Mouse (Mus musculus) heart, embryonic 11.5 days (tissue): Measurements from ENCODE around the gene Ccnjl. TPM values are rescaled to one million over a fixed set of nuclear protein-coding genes. Genes with fewer than 3 reads are reported as not detected.

Source experiments
- ATAC-seq: fragments of 200-750 bp; cut with Nextera tagmentation; replicated peaks from 2 replicates; pipeline ENCODE4 v1.8.0; 2017; ENCODE audit warnings: moderate library complexity; ENCODE audit not compliant: insufficient number of reproducible peaks, low FRiP score, low TSS enrichment
- H3K27ac ChIP-seq: fragments of 300-500 bp; sonication (generic); 2 replicates; pipeline ENCODE4 v1.5.1; 2014; ENCODE audit warnings: mild to moderate bottlenecking, low read depth, low read length
- H3K27me3 ChIP-seq: fragments of 300-500 bp; sonication (generic); 2 replicates; pipeline ENCODE4 v1.6.1; 2014; ENCODE audit warnings: mild to moderate bottlenecking, low read length, mixed read lengths; ENCODE audit not compliant: control insufficient read depth, insufficient read depth
- H3K36me3 ChIP-seq: fragments of 300-500 bp; sonication (generic); 2 replicates; pipeline ENCODE4 v1.6.1; 2014; ENCODE audit warnings: mild to moderate bottlenecking, low read length, moderate library complexity, mixed read lengths; ENCODE audit not compliant: control insufficient read depth, insufficient read depth
- H3K4me1 ChIP-seq: fragments of 300-500 bp; sonication (generic); 2 replicates; pipeline ENCODE4 v1.6.1; 2014; ENCODE audit warnings: low read length; ENCODE audit not compliant: control insufficient read depth, insufficient read depth
- H3K4me2 ChIP-seq: fragments of 300-500 bp; sonication (generic); 2 replicates; pipeline ENCODE4 v1.6.1; 2014; ENCODE audit warnings: mild to moderate bottlenecking, moderate library complexity
- H3K4me3 ChIP-seq: fragments of 300-500 bp; sonication (generic); 2 replicates; pipeline ENCODE4 v1.5.1; 2014; ENCODE audit warnings: low read depth, low read length
- H3K9ac ChIP-seq: fragments of 300-500 bp; sonication (generic); 2 replicates; pipeline ENCODE4 v1.6.1; 2014; ENCODE audit warnings: mild to moderate bottlenecking, low read depth, low read length, moderate library complexity
- H3K9me3 ChIP-seq: fragments of 300-500 bp; sonication (generic); replicated peaks from 2 replicates; pipeline ENCODE4 v1.6.1; 2016; ENCODE audit warnings: low read length; ENCODE audit not compliant: control insufficient read depth
- WGBS: fragments of 180-500 bp; shearing (Covaris S2); extraction: QIAGEN DNeasy Blood & Tissue Kit; methylation state at CpG from one replicate; pipeline ENCODE4 v1.1.7; 2014; ENCODE audit not compliant: insufficient replicate concordance; 5-methylcytosine and 5-hydroxymethylcytosine counted together
- polyA plus RNA-seq: library from polyadenylated mRNA; unstranded; fragments of >200 nt; fragmentation: Nextera tagmentation; extraction: Ambion mirVana; gene quantifications from 2 replicates; pipeline ENCODE4 v1.2.1, GENCODE M21; 2014

Gene Ccnjl
- polyA plus RNA-seq, 1 experiment from 2014 or later = 25.1 TPM

DNA sequence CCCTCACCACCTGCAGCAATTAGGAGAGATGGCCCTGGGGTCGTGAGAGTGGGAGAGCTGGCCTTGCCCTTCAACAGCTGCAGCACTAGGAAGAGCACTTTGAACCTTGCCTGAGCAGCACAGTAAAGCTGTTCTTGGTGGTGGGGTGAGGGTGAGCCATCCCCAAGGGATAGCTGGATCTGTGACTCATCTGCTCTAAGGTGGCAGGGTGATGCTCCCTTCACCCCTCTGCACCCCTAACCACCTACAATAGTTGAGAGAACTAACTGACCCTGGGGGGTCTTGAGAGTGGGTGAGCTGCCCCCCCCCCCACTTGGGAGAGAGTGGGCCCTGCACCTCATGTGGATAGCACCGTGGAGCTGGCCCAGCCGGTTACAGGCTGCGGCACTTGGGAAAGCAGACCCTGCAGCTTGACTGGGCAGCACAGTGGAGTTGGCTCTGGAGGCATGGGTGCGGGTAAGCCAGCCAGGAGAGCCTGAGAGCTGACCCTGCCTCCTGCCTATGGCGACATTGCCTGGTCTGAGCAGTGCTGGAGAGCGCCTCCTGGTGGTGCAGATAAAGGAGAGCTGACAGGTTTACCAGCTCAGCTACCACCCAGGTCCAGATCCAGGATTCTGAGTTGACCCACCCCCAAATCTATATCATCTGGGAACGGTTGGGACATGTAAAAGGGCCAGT is 12.1 kb upstream of the Ccnjl start:
- no peak overlapping the region for H3K4me3 ChIP-seq
- H3K27me3 ChIP-seq = no peaks in the 10 kb centered on the region
- 31% methylated on average over 8 of the region's 8 CpGs for WGBS
- no peak overlapping the region for H3K27ac ChIP-seq
- H3K4me1 ChIP-seq = no peaks in the 10 kb centered on the region
- H3K9me3 ChIP-seq = no peaks in the 10 kb centered on the region
- no peak; the same call in 1 of the 2 replicates for ATAC-seq
- H3K4me2 ChIP-seq = no peak overlapping the region
- no peak overlapping the region for H3K9ac ChIP-seq
- H3K36me3 ChIP-seq = no peaks in the 10 kb centered on the region

DNA sequence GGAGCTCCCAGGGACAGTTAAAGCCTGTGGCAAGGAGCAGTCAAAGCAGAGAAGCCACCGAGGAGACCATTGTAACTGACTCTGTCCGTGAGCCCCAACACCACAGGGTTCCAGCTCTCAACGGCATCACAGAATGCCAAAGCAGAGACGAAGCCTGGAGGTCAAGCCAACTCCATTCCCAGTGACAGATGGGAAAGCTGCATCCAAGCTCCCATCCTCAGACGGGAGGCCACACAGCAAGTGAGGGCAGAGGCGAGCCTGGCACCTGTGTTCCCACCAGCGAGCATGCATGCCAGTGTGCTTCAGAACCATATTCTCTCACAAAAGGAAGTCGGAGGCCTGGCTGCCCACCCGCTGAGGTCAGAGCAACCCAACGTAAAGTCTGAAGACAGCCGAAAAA is 10.9 kb upstream of the Ccnjl start:
- WGBS = 81% methylated on average over 11 of the region's 11 CpGs
- no peak for ATAC-seq
- Histone ChIP-seq H3K27me3 (no peaks in the 10 kb centered on the region), H3K9ac (no peak overlapping the region), H3K36me3 (no peaks in the 10 kb centered on the region), H3K9me3 (no peaks in the 10 kb centered on the region), H3K4me1 (no peaks in the 10 kb centered on the region), H3K4me3 (no peak overlapping the region), H3K27ac (no peak overlapping the region), H3K4me2 (no peak overlapping the region)

DNA sequence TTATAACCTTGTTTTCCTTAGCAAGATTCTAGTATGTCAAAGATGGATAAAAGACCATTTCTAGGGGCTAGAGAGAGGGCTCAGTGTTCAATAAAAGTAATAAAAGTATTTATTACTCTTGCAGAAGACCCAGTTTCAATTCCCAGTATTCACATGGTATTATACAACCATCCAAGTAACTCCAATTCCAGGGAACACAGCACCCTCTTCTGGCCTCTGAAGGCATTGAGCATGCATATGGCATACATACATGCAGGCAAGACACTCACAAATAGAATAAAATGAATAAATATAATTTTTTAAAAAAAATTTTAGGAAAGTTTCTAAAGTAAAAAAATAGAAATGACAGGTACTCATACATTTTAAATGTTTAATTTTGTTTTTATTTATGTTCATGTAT is 10.5 kb upstream of the Ccnjl start:
- Histone ChIP-seq H3K4me2 (no peak overlapping the region), H3K9ac (no peak overlapping the region)

DNA sequence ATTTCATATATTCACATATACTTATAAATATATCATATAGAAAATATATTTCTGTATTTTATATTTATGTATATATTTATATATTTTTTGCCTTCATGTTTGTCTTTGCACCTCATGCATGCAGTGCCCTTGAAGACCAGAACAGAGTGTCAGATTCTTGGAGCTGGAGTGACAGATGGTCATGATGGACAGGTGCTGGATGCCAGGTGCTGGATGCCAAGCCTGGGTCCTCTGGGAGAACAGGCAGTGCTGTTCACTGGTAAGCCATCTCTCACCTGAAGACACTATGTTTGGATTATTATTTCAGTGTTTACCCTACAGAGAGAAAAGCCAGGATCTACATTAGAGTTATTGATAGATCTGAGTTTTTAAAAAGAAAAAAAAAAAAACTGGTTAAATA is 9.8 kb upstream of the Ccnjl start:
- Histone ChIP-seq H3K27me3 (no peaks in the 10 kb centered on the region), H3K4me2 (no peak overlapping the region), H3K4me3 (no peak overlapping the region), H3K36me3 (no peaks in the 10 kb centered on the region), H3K27ac (no peak overlapping the region), H3K4me1 (no peaks in the 10 kb centered on the region), H3K9me3 (no peaks in the 10 kb centered on the region), H3K9ac (no peak overlapping the region)
- ATAC-seq = no peak

More for the DNA sequence above, 10.5 kb upstream of the Ccnjl start:
- Histone ChIP-seq H3K4me3 (no peak overlapping the region), H3K9me3 (no peaks in the 10 kb centered on the region), H3K27ac (no peak overlapping the region), H3K36me3 (no peaks in the 10 kb centered on the region), H3K4me1 (no peaks in the 10 kb centered on the region), H3K27me3 (no peaks in the 10 kb centered on the region)
- ATAC-seq = no peak

GRCm38 (mm10) chr11:43520521-43520920 is 8.1 kb upstream of the Ccnjl start:
- H3K9me3 ChIP-seq = no peaks in the 10 kb centered on the region
- no peaks in the 10 kb centered on the region for H3K4me1 ChIP-seq
- no peak overlapping the region for H3K9ac ChIP-seq
- 68% methylated on average over 3 of the region's 3 CpGs for WGBS
- H3K4me2 ChIP-seq = no peak overlapping the region
- H3K27me3 ChIP-seq = no peaks in the 10 kb centered on the region
- H3K36me3 ChIP-seq = no peaks in the 10 kb centered on the region
- H3K27ac ChIP-seq = no peak overlapping the region
- no peak overlapping the region for H3K4me3 ChIP-seq
- ATAC-seq = no peak

DNA sequence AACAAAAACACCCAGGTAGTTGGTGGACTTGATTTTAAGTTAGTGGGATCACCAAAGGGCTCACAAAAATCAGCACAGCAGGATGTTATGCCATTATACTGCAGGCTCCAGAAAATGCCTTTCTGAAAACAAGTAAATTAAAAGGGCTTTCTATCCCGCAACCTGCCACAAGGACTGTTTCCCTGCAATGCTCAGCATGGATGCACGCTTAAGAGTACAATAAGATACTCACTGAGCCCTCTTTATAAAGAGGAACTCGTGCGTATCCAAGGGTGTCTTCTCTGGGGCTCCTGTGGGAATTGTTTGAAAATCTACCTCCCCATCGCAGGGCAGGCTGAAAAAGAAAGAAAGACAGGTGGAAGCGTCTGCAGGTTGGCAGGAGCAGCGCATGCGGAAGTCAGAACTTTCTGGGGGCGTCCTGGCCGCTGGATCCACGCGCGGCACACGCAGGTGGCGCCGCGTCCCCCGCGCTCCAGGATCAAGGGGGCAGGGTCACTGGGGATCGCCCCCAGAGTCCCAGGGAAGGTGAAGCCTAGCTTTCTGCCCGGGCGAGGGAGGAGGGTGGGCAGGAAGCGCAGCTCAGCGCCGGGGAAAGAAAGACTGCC is 404 bp upstream of the Ccnjl start:
- peak overlapping the region; percentile 94 for H3K9ac ChIP-seq
- H3K4me3 ChIP-seq = peak overlapping the region; percentile 81
- H3K4me1 ChIP-seq = peaks cover 28% of the 10 kb centered on the region
- ATAC-seq = no peak
- peak overlapping the region; percentile 54 for H3K4me2 ChIP-seq
- no peaks in the 10 kb centered on the region for H3K9me3 ChIP-seq
- H3K27ac ChIP-seq = peak overlapping the region; percentile 80
- peaks cover 4% of the 10 kb centered on the region; the same call in 1 of the 2 replicates for H3K36me3 ChIP-seq
- 1% methylated on average over 25 of the region's 25 CpGs for WGBS
- H3K27me3 ChIP-seq = no peaks in the 10 kb centered on the region

DNA sequence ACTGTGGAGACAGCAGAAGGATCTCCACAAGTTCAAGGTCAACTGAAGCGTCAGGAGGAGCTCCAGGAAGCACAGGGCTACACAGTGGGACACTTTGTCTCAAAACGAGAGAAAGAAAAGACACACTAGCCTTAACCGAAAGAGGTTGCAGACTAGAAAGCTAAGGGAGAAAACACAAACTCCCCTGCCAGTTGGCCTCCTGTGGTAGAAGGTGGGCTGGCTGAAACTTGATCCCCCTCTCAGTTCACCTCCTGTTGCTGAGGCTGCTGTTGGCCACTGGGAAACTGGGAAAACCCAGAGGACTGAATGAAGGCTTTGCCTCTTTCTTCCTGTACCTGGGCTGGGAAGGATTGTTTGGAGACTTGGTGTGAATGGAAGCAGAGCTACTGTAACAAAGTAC is 1.5 kb downstream of the Ccnjl start:
- peaks cover 4% of the 10 kb centered on the region for H3K36me3 ChIP-seq
- no peak for ATAC-seq
- H3K4me1 ChIP-seq = peaks cover 28% of the 10 kb centered on the region
- peak overlapping the region; percentile 54 for H3K4me2 ChIP-seq
- 15% methylated on average over 3 of the region's 3 CpGs for WGBS
- H3K9me3 ChIP-seq = no peaks in the 10 kb centered on the region
- H3K27ac ChIP-seq = peak overlapping the region; percentile 59
- peak overlapping the region; percentile 81 for H3K4me3 ChIP-seq
- peak overlapping the region; percentile 61 for H3K9ac ChIP-seq
- no peaks in the 10 kb centered on the region for H3K27me3 ChIP-seq

DNA sequence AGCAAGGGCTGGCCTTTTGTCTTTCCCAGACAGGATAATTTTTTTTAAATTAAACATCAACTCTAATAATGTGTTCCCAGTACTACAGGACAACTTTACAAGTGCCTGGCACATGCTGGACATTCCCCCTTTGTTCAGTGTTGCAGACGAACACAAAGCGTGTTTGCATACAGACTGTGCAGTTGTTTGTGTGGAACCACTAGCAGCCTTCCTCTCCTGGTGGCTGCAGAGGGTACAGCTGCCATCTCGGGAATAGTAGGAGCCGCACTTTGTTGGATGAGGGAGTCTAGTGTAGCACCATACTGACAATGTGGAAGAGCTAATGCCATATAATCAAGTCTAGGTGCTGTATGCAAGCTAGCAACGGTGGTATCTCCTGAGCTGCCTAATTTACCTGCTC is 3.0 kb downstream of the Ccnjl start:
- Histone ChIP-seq H3K9me3 (no peaks in the 10 kb centered on the region), H3K4me3 (no peak overlapping the region), H3K4me2 (no peak overlapping the region), H3K27me3 (no peaks in the 10 kb centered on the region), H3K27ac (no peak overlapping the region), H3K9ac (no peak overlapping the region), H3K4me1 (peaks cover 36% of the 10 kb centered on the region), H3K36me3 (peaks cover 10% of the 10 kb centered on the region)
- no peak for ATAC-seq
- 71% methylated on average over 5 of the region's 5 CpGs for WGBS

GRCm38 (mm10) chr11:43537074-43537473 is 8.5 kb downstream of the Ccnjl start:
- peaks cover 10% of the 10 kb centered on the region for H3K36me3 ChIP-seq
- no peak overlapping the region for H3K27ac ChIP-seq
- ATAC-seq = no peak
- H3K9ac ChIP-seq = no peak overlapping the region
- H3K4me2 ChIP-seq = no peak overlapping the region
- no peak overlapping the region for H3K4me3 ChIP-seq
- peaks cover 32% of the 10 kb centered on the region for H3K4me1 ChIP-seq
- H3K27me3 ChIP-seq = no peaks in the 10 kb centered on the region
- H3K9me3 ChIP-seq = no peaks in the 10 kb centered on the region
- WGBS = 89% methylated on average over 6 of the region's 6 CpGs
